Mouse (Mus musculus) cerebellum, adult 9-11 months (tissue): ENCODE measurements around the gene Olfr293.

Experiments used
- DNase-seq: peaks from one replicate; pipeline ENCODE4 v3.0.0; 2022

Olfr293 gene

GRCm38 (mm10) chr7:86648761-86649160 lies at the start of gene Olfr293:
Gene Olfr293 (plus strand): TSS chr7:86649061.
- no peak for DNase-seq

- no peak for DNase-seq
Measured at GRCm38 (mm10) chr7:86616543-86616942, 32.3 kb upstream of the Olfr293 start, which contains the start of gene Olfr294. Gene Olfr294 (minus strand): TSS chr7:86616643.

GRCm38 (mm10) chr7:86688030-86688429 lies 39.2 kb downstream of the Olfr293 start, which contains the start of gene Olfr292:
Gene Olfr292 (plus strand): TSS chr7:86688330.
- no peak for DNase-seq
